Mouse (Mus musculus): ENCODE data around the gene Cuta. TPM values are rescaled to one million over a fixed set of nuclear protein-coding genes. Genes with fewer than 3 reads are reported as not detected.

Cuta gene
- total RNA-seq, 2 experiments from 2014 or later: 91.1 to 91.8 TPM

DNA sequence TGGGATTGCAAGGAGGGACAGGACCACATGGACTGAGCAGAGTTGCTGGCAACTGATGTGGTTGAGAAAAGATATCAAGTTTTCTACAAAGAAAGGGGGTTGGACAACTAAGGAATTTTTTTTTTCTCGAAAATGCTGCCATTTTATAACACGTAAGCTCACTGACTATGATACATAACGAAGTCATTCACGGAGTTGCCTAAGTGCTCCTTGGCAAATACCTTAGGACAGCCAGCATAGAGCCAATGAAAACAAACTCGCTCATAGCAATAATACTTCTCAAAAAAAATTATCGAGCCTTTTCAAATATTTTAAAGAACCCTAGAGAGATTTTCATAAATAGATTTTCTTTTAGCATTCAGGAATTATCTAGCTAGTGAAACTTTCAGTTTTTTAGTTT, 38.5 kb downstream of the Cuta start:
- no peak for DNase-seq
- intact Hi-C loops (cut with DNase I): no loop called here

DNA sequence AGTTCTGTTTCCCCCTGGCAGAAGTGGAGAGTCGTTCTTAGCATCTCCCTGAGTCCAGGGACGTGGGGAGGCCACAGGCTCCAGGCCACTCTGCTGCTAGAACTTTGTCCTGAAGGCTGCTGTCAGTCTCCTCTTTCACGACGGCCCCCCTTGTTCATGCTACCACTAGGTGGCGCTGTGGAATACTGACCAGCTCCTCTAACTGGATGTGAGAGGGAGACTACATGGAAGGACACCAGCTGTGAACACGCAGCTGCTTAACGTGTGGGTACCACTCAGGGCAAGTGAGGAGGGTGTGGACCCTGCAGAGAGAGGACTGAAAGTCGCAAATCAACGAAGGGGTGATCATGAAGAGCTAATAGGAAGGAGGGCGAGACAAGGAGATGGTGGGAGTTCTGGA, 43.8 kb downstream of the Cuta start:
- intact Hi-C loops (cut with DNase I): no loop called here
- DNase-seq: peak; percentile 71 to 86

DNA sequence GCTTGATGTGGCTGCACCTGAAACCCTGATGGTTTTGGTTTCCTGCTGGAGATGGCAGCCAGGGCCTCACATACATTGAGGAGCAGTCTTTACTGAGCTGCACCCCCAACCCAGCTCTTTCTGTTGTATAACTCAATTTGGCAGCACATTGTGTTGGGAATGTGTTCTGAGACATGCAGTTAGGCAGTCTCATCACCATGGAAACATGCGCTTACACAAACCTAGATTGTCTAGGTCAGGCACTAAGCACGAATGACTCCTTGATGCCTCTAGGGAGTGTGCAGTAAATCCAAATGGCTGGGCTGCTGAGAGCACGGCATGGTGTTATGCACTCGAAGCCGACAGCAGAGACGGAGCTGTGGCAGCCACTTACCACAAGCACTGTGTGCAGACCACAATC, 45.0 kb downstream of the Cuta start:
- intact Hi-C loops (cut with DNase I): no loop called here
- DNase-seq: no peak

DNA sequence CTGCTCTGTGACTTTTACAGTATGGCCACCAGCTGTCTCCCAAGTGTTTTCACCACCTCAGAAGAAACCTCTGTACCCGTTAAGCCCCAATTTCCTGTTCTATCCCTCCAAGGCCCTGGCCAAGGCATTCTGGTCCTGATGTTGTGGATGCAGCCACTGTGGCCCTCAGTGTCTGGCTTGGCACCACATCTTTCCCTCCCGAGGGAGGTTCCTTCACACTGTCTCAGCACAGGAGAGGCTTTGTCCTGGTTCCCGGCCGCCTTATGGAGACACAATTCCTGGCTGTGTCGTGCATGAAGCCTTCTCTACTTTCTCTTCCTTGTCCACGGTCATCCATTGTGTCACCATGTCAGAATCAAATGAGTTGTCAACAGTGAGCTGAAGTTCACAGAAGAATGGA, 45.9 kb downstream of the Cuta start:
- DNase-seq: no peak
- intact Hi-C loops (cut with DNase I): no loop called here

DNA sequence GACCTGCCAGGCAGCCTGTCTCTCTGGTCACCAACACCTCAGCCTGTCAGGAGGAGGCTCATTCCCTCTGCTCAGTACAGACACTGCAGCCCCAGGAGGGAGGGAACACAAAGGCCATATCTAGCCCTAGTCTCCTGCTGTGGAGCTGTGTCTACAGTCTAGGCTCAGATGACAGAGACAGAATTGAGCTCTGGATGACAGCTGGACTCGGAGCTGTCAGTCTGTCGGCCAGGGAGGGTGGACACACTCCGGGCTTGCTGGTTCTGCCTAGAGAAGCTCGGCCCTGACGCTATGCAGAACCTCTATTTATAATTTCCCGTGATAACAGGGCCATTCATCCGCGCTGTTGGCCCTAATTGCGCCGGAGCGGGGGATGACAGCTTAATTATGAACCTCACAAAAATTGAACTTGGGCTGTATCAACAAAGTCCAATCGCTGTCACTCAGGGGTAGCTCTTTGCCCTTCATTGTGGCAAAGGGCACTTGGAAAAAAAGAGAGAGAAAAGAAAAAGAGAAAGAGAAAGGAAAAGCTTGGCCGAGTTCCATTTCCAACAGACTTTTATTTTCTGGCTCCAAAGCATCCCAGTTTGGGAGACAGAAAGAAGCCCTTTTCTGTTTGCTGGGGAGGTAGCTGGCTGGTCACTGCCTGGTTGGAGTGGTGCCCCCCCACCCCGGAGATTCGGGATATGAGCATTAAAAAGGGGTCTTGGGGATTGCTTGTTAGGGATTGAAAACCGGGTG, 46.6 kb downstream of the Cuta start:
- intact Hi-C loops (cut with DNase I): no loop called here
- peak; percentile 42 to 48 for DNase-seq

DNA sequence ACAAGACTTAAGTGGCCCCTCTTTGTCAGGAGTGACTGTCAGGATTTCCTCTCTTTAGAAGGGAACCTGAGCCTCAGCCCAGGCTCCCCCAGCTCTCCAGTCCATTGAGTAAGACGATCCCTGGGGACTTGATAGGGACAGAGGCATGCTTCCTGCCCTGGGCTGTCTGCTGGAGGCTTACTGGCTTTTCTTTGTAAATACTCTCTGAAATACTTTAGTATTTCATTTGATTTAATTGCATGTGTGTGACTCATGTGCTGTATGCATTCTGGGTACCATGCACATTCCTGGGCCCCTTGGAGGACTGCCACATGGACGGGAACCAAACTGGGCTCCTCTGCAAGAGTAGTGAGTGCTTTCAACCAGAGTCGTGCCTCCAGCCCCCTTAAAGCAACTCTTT, 51.4 kb downstream of the Cuta start:
- intact Hi-C loops (cut with DNase I): loop anchor here (5.0 kb wide), 4 partner anchors 36 to 426 kb away; partner anchors contain the start of genes Atp6v0e and Crebrf
- no peak for DNase-seq

DNA sequence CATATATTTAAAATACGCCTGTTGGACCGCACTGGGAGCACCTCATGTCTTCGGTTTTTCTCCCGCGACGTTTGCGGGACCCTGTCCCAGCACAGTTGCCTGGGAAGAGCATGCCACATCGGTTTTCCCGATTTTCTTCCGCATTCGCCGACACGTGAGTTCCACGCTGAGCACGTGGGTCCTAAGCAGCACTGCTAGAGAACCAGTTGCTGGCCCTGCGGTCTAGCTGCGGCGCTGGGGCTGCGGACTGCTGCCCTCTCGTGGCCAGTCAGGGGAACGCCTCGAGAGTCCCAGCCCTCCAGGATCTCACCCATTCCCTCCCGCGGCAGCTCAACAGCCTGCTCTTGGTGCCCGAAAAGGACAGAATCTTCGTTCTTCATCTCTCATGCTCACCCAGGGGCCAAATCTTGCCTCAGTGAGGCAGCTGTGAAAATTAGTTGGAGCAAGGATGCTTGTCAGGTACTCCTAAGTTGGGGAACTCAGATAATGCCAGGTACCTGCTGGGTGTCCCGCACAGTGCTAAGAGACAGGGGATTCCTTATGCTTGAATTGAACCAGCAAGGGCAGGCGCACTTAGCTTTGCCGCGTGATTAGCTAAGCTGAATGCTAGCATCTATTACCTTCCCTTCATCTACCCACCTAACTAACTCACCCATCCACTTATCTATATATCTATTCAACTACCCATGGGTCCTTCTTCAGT, 53.2 kb downstream of the Cuta start:
- peak; percentile 89 to 93 for DNase-seq
- intact Hi-C loops (cut with DNase I): loop anchor here (1.0 to 5.0 kb wide), 5 partner anchors 34 to 424 kb away; partner anchors contain the start of genes Atp6v0e and Crebrf

- intact Hi-C loops (cut with DNase I): loop anchor here (5.0 kb wide), 4 partner anchors 33 to 423 kb away; partner anchors contain the start of genes Atp6v0e and Crebrf
- peak; percentile 83 to 89 for DNase-seq
Measured at GRCm38 (mm10) chr17:26884995-26885926, 54.1 kb downstream of the Cuta start.

Small RNA genes lying within 50 kb of the gene (microRNA-seq; reads per million reads assigned to microRNA genes)
- gene Gm27775 (0 reads per million in 2 experiments), gene Mir3083 (2.7 to 15.0 reads per million in 2 experiments), gene Mir6968 (1.9 to 5.4 reads per million in 2 experiments)

Other genes starting within 250 kb of the Cuta start
- 10 to 100 TPM; 44.5 to 49.6 TPM for gene Crebrf, start 223.9 kb downstream of the Cuta start, total RNA-seq (2021)
- gene Bnip1, start 158.5 kb downstream of the Cuta start, total RNA-seq (2021): 10 to 100 TPM; 27.0 to 32.0 TPM
- 10 to 100 TPM; 78.9 to 80.4 TPM for gene Nkx2-5, start 94.6 kb downstream of the Cuta start, total RNA-seq (2021)
- 1 to 10 TPM; 1.3 to 2.6 TPM for gene Kifc5b, start 22.5 kb downstream of the Cuta start, total RNA-seq (2021)
- gene Phf1, start 6.5 kb downstream of the Cuta start, total RNA-seq (2021): 10 to 100 TPM in 1 of 2 experiments, 1 to 10 TPM in 1; 10.0 to 10.6 TPM
- gene Syngap1, start 1.7 kb upstream of the Cuta start, total RNA-seq (2021): 1 to 10 TPM; 7.3 to 7.7 TPM
- 1 to 10 TPM; 1.7 to 3.3 TPM for gene Zbtb9, start 33.6 kb upstream of the Cuta start, total RNA-seq (2021)
- 10 to 100 TPM; 30.6 to 36.0 TPM for gene Bak1, start 89.4 kb upstream of the Cuta start, total RNA-seq (2021)
- 1 to 10 TPM; 7.2 to 7.7 TPM for gene Itpr3, start 117.7 kb upstream of the Cuta start, total RNA-seq (2021)
- 100 to 1,000 TPM; 270 to 283 TPM for gene Uqcc2, start 194.3 kb upstream of the Cuta start, total RNA-seq (2021)
- 10 to 100 TPM in 1 of 2 experiments, 1 to 10 TPM in 1; 8.9 to 10.7 TPM for gene Ip6k3, start 228.2 kb upstream of the Cuta start, total RNA-seq (2021)

Data from heart, postnatal 14 days (tissue).